Mouse (Mus musculus) urinary bladder, adult 18-20 months (tissue): ENCODE data around the gene 4930452B06Rik.

Experiments used
- DNase-seq, 2 experiments: peaks; one replicate each; pipeline ENCODE4 v3.0.0; 2022; ENCODE audit warnings: low spot score in 2 of 2, mixed read lengths in 2 of 2

The 4930452B06Rik gene

GRCm38 (mm10) chr14:8525232-8525631 is 140.8 kb downstream of the 4930452B06Rik start:
- DNase-seq = no peak

DNA sequence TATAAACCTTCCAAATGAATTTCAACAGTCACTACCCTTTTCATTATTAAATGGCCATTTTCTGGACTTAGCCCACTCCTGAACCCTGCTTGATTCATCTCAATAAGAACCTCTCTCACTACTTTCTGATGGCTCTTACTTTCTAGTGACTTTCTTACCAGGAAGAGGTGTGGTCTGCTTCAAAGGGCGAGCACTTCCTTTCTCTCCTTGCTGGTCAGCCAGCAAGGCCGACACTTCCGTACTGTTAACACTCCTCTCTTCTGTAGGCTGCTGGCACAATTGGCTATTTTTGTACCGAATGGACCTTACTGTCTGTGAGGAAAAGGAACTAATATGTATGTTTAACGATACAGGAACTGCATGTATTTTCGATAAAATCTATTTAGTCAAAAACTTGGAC is 148.4 kb downstream of the 4930452B06Rik start:
- DNase-seq = no peak

GRCm38 (mm10) chr14:8514071-8514470 is 152.0 kb downstream of the 4930452B06Rik start:
- DNase-seq = no peak

DNA sequence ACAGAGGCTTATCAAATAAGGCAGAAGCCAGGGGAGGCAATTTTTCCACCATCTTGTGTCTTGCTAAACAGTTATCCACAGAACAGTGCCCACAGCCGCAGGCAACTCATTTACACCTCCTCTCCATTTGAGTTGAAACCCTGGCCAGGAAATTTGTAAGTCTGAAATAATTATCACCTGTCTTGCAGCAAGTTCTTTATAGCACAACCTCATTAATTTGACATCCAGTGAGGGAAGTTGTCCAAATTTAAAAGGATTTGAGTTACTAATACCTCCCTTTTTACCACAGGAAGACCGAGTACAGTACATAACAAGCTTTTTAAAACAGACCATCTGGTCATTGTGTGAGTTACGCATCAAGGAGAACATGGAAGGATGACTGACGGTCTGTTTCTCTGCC is 154.8 kb downstream of the 4930452B06Rik start:
- no peak for DNase-seq

GRCm38 (mm10) chr14:8510288-8510959 is 155.6 kb downstream of the 4930452B06Rik start:
- no peak for DNase-seq

DNA sequence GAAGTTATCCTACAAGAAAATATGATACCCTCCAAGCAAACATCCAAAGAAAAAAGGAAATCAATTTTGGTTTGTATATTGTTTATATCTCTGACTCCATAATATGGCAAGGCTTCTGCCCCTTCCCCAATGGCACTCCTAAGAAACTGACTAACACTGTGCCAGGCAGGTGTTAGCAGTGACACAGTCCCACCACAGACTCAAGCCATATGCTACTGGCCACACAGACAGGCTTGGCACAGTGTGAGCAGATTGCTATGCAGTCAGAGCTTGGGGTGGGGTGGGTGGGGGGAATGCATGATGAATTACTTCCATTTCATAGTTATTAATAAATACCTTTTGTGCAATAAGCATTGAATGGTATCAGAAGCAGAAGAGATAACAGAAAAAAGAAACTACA is 157.4 kb downstream of the 4930452B06Rik start:
- DNase-seq = no peak

- no peak for DNase-seq
These were observed 161.8 kb downstream of the 4930452B06Rik start for GRCm38 (mm10) chr14:8504206-8504605.

DNA sequence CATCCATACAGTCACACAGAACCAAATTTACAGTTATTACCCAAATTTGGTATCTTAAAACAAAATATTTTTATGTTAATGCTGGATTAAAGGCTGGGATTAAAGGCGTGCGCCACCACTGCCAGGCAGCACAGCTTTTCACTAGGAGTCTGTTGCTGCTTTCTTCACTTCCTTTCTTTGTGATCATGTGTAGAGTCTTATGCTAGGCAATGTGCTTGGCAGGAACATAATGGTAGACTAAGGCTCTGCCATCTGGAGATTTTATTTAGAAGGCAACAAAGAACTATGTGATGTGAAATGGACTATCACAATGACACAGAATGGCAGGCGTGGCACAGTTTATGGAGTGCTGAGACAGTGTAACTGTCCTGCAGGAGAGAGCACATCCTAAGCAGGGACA is 162.7 kb downstream of the 4930452B06Rik start:
- no peak for DNase-seq

DNA sequence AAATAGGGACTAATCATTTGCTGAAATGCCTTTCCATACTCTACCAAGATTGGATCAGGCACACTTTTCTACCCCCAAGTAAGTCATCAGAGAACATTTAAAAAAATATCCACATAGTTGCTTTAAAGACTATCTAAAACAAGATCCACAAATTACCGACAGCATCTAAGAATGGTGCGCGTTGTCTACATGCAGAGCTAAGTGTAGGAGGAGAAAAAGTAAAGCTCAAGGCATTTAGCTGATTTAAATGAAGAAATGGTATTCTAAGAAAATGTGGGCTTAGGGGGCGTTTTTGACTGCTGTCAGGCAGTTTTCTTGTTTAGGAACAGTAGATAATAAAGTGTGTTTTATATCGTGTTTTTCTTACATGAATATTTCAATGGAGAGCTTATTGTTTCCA is 163.5 kb downstream of the 4930452B06Rik start:
- DNase-seq = no peak

DNA sequence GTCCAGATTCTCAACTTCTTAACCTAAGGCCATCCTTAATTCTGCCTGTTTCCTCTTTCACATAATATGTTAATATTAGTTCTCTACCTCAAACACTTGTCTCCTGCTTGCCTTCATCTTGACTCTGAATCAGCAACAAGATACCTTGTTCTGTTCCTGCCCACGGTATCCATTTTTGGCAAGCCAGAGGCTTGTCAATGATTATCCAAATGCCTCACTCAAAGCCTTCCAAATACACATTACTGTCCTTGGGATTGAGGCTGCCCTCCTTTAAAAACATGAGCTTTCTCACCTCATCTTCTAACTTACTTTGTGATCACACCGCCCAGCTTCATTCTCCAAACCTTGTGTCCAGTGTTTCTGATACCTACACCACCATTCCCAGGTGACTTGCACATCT is 170.3 kb downstream of the 4930452B06Rik start:
- DNase-seq = no peak

- no peak for DNase-seq
These were observed 171.1 kb downstream of the 4930452B06Rik start for GRCm38 (mm10) chr14:8494952-8495351.

- no peak for DNase-seq
These were observed 171.8 kb downstream of the 4930452B06Rik start for GRCm38 (mm10) chr14:8494260-8494659.

DNA sequence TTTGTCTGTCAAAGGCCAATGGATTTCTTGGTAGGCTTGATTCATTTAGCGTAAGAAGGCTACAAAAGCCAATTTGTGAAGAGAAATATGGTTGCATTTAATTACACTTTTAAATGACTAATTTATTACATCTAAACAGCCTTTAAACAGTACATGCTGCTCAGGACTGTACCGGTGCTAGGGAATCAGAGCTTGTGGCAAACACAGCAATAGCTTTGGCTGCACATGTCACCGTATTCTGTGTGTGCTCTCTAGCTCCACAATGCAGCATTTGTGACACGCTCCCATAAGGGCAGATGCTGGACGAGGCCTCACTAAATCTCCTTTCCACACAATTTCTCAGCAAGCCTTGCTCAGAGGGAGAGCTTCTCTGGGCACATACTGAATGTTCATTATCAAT is 187.9 kb downstream of the 4930452B06Rik start:
- no peak for DNase-seq

GRCm38 (mm10) chr14:8477348-8477747 is 188.7 kb downstream of the 4930452B06Rik start:
- no peak for DNase-seq

DNA sequence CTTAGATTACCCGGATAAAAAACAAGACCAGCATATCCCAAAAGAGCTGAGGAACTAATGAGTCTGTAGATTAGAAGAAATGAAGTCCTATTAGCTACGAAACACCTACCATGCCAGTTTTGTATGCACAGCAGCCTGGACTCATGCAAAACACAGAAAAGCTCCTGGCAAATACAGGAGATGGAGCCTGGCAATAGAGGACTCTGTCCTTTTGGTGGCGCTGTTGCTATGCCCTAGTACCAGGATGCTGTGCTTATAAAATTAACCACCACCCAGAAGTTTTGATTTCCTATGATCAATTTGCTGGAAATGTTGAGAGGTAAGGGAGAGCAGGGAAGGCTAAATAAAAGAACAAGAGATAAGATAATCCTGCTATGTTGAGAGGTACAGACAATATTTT is 189.4 kb downstream of the 4930452B06Rik start:
- DNase-seq = no peak

GRCm38 (mm10) chr14:8475851-8476250 is 190.2 kb downstream of the 4930452B06Rik start:
- DNase-seq = no peak

DNA sequence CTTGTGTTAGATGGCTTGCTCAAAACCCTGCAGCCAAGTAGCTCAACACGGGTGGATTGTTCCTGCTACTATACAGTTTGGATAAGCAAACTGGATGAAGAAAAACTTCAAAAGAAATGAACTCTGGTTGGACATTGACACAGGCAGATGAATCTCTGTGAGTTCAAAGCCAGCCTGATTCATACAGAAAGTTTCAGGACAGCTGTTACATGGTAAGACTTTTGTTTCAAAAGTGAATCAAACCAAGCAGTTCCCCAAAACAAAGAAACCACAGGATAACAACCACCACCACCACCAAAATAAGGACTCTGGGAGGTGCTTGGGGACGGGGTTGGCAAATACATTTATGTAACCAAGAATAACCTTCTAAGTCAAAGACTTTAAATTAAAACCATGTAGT is 193.2 kb downstream of the 4930452B06Rik start:
- DNase-seq = no peak

DNA sequence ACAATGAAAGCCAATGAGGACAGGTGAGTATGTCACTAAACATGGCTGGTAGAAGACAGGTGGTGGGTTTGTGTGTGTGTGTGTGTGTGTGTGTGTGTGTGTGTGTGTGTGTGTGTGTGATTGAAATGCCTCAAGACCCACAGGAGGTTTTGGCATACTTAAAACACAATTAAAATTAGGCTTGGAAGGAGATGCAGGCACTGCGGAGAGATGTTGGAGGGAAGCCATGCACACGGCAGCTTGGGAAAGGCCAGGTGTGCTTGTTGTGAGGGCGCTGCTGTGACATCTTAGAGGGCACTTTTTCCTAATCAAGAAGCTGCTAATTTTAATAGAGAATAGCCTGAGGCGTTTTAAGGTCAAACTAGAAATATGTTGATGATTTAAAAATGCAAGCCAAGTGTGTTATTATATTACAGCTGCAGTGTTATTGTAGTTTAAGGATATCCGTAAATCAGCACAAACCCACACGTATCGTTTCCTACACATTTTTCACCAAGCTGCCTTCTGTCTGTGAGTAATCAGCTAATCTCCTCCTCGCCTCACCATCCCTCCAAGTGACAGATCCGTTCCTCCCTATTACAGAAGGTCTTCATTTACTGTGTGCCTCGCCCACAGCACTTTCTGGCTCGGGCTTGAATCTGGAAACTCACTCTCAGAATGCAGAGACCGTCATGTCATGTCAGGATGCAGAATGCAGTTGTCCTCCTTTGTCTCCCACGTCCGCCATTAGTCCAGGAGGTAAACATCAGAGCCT is 201.5 kb downstream of the 4930452B06Rik start:
- DNase-seq = no peak

- DNase-seq = no peak
These were observed 203.1 kb downstream of the 4930452B06Rik start for GRCm38 (mm10) chr14:8462973-8463372.

DNA sequence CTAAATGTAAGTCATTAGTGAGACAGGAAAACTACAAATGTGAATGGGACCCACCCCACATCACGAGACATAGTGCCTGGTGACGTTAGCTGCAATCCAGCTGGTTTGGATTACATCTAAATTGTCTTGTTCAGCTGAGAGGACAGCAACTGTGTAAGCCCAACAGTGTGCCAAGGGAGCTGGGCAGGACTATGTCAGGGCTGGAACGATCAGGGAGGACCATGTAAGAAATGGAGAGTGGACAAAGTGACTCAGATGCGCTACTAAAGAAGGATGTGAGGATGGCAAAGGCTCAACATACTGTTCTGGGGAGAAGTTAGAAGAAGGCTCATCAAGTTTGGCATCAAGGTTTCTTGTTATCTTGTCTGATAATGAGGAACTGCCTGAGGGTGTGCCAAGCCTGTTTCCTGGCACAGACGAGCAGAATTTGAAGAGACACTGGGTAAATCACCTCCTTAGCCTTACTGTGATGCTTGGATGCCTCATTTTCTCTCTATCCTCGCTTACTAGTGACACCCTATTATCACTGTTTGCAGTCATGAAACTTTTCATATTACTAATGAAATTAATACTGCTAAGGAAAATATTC is 203.6 kb downstream of the 4930452B06Rik start:
- DNase-seq = no peak

DNA sequence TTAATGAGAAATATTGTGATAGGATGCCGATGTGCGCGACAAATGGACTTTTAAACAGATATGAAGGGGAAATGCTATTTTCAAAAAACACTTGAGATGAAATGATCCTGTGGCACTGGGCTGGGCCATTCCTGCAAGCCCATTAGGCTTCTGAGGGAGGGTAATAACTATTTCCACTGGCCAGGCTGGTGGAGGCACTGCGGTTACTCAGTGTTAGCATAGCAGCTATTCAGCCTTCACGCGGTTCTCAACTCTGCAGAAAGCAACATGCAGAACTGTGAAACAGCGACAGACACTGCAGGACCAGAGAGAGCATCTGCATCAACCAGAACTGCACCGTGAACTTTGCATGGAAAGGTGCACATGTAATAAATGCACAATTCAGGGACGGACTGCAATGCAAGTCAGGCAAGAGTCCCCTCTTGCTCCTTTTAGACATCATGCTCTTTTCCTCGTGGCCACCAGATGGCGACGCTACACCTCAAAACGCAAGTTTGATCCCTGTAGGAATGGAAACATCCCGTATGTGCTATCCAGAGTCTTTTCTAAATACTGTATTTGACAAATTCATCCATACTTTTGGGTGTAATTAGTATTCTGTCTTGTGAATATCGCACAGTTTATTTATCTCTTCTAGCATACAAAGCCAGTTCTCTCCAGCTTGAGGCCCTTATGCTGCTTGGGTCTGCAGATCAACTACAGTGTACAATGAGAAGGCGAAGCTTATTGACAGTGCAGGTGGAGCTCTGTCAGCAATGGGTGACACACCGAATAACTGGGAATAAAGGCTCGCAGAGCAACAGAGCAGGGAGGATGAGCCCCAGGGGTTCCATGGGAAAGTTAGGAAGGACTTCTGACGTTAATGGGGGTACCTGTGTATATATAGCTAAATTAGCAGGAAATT is 205.6 kb downstream of the 4930452B06Rik start:
- DNase-seq = peak in 1 of 2 experiments; percentile 30

GRCm38 (mm10) chr14:8459759-8460158 is 206.3 kb downstream of the 4930452B06Rik start:
- no peak for DNase-seq
